Comparison of ENCODE assay signal across 7 mouse cellular contexts in the genomic region with DNA sequence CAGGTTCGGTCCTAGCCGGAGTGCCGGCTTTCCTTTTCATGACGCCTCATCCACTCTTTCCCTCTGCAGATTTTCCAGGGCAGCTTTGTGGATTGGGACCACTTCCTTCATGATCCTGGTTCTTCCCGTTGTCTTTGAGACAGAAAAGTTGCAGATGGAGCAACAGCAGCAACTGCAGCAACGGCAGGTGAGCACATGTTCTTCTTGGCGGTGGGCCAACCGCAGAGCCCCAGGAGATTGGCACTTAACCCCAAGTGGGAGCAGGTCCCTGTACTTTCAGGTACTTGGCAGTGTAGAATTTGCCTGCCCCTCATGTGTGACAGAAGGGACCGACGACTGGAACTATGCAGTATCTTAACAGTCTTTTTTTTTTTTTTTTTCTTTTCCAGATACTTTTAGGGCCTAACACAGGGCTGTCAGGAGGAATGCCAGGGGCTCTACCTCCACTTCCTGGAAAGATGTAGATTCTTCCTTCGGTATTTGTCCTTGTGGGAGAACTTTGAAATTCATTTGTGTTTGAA. TPM values are rescaled to one million over a fixed set of nuclear protein-coding genes. Genes with fewer than 3 reads are reported as not detected.
DNase-seq lines count a peak whose midpoint lies in the region; ATAC-seq and TF ChIP-seq lines count a peak whose summit lies in the region.
"Not testable (repeated sequence)": the region's sequence is repeated elsewhere in the genome, so short reads cannot be mapped to it uniquely, and the experiment has no call there.

No protein-coding gene starts in this region.

- not testable (repeated sequence) for H3K27ac ChIP-seq in bone marrow macrophage, adult 2 months (ENCODE audit: insufficient read depth, low read depth, low read length); forebrain, embryonic 12.5 days; heart, embryonic 16.5 days (ENCODE audit: low read length); limb, embryonic 14.5 days (replicated peaks; ENCODE audit: low read depth, low read length); macrophage; neural tube, embryonic 14.5 days (ENCODE audit: low read depth, low read length)

- peak overlapping the region; percentile 90 for H3K4me2 ChIP-seq in forebrain, embryonic 12.5 days
- H3K4me2 ChIP-seq in heart, embryonic 16.5 days (ENCODE audit: low read depth, low read length), result peak overlapping the region; percentile 71
- peak overlapping the region; percentile 57 for H3K4me2 ChIP-seq in limb, embryonic 14.5 days (replicated peaks; ENCODE audit: low read depth, low read length, severe bottlenecking)
- peak overlapping the region; percentile 59 for H3K4me2 ChIP-seq in neural tube, embryonic 14.5 days (ENCODE audit: low read depth, low read length)

- H3K36me3 ChIP-seq in forebrain, embryonic 12.5 days (replicated peaks), result peaks cover 58% of the 10 kb centered on the region
- peaks cover 36% of the 10 kb centered on the region for H3K36me3 ChIP-seq in heart, embryonic 16.5 days (ENCODE audit: control insufficient read depth, insufficient read depth)
- H3K36me3 ChIP-seq in limb, embryonic 14.5 days (ENCODE audit: control insufficient read depth, insufficient read depth, low read length), result peaks cover 52% of the 10 kb centered on the region
- H3K36me3 ChIP-seq in macrophage (ENCODE audit: inconsistent target), result peaks cover 39% of the 10 kb centered on the region
- peaks cover 33% of the 10 kb centered on the region for H3K36me3 ChIP-seq in neural tube, embryonic 14.5 days (ENCODE audit: control insufficient read depth, insufficient read depth, low read length)

- H3K4me1 ChIP-seq in bone marrow macrophage, adult 2 months (ENCODE audit: control insufficient read depth, insufficient read depth, low read length); forebrain, embryonic 12.5 days; limb, embryonic 14.5 days (ENCODE audit: control insufficient read depth, insufficient read depth, low read length); neural tube, embryonic 14.5 days (ENCODE audit: control insufficient read depth, insufficient read depth, low read length): not testable (repeated sequence)
- H3K4me1 ChIP-seq in heart, embryonic 16.5 days (ENCODE audit: control insufficient read depth, insufficient read depth, low read length), result peaks cover 13% of the 10 kb centered on the region

- H3K4me3 ChIP-seq in bone marrow macrophage, adult 2 months (ENCODE audit: insufficient read depth, low read length), result peak overlapping the region; percentile 92
- H3K4me3 ChIP-seq in forebrain, embryonic 12.5 days (replicated peaks), result peak overlapping the region; percentile 94
- peak overlapping the region; percentile 94 for H3K4me3 ChIP-seq in heart, embryonic 16.5 days (ENCODE audit: low read length)
- H3K4me3 ChIP-seq in limb, embryonic 14.5 days (replicated peaks; ENCODE audit: low read length), result peak overlapping the region; percentile 85
- H3K4me3 ChIP-seq in macrophage (ENCODE audit: inconsistent target), result peak overlapping the region; percentile 90; the same call in 1 of the 2 replicates
- H3K4me3 ChIP-seq in neural tube, embryonic 14.5 days (ENCODE audit: low read depth, low read length), result peak overlapping the region; percentile 79; the same call in 1 of the 2 replicates

- H3K27me3 ChIP-seq in forebrain, embryonic 12.5 days; heart, embryonic 16.5 days (ENCODE audit: control insufficient read depth, insufficient read depth, low read length); limb, embryonic 14.5 days (ENCODE audit: control insufficient read depth, insufficient read depth, low read length); neural tube, embryonic 14.5 days (ENCODE audit: control insufficient read depth, insufficient read depth, low read length): not testable (repeated sequence)

- not testable (repeated sequence) for TF ChIP-seq POLR2A in bone marrow macrophage, adult 2 months (IDR thresholded peaks at IDR 0.05; ENCODE audit: borderline replicate concordance, low read depth, low read length); limb, embryonic 14.5 days (IDR thresholded peaks at IDR 0.05; ENCODE audit: borderline replicate concordance, extremely low read depth, insufficient read depth, insufficient read length)

- not testable (repeated sequence) for H3K9ac ChIP-seq in forebrain, embryonic 12.5 days; heart, embryonic 16.5 days (ENCODE audit: low read length); neural tube, embryonic 14.5 days (replicated peaks; ENCODE audit: low read depth, low read length)
- 0 out of 2 replicates have a peak overlapping the region, but pooled peaks have one; percentile 80 for H3K9ac ChIP-seq in limb, embryonic 14.5 days (ENCODE audit: low read depth, low read length, severe bottlenecking)

- peaks cover 21% of the 10 kb centered on the region for H3K79me2 ChIP-seq in macrophage (ENCODE audit: inconsistent target)

- not testable (repeated sequence) for H3K9me3 ChIP-seq in forebrain, embryonic 12.5 days; heart, embryonic 16.5 days (replicated peaks; ENCODE audit: control insufficient read depth, low read length); limb, embryonic 14.5 days (ENCODE audit: control insufficient read depth, low read length); neural tube, embryonic 14.5 days (ENCODE audit: control insufficient read depth, low read length)

- ATAC-seq in forebrain, embryonic 12.5 days (ENCODE audit: low FRiP score); heart, embryonic 16.5 days (replicated peaks; ENCODE audit: extremely low read depth, insufficient read depth, low FRiP score); limb, embryonic 14.5 days (ENCODE audit: low FRiP score, low read depth); neural tube, embryonic 14.5 days (ENCODE audit: low read depth): not testable (repeated sequence)

- not testable (repeated sequence) for TF ChIP-seq CTCF in bone marrow macrophage, adult 2 months (IDR thresholded peaks at IDR 0.05; ENCODE audit: low read depth, low read length)

- 86% methylated on average over 11 of the region's 11 CpGs for WGBS in forebrain, embryonic 12.5 days
- 67% methylated on average over 11 of the region's 11 CpGs for WGBS in heart, embryonic 16.5 days
- 76% methylated on average over 11 of the region's 11 CpGs for WGBS in limb, embryonic 14.5 days
- WGBS in macrophage (ENCODE audit: missing documents), result 69% methylated on average over 10 of the region's 11 CpGs
- 86% methylated on average over 11 of the region's 11 CpGs for WGBS in neural tube, embryonic 14.5 days

- peak; percentile 32 for DNase-seq in kidney, adult 18-20 months
- not testable (repeated sequence) for DNase-seq in limb, embryonic 14.5 days (ENCODE audit: low spot score)

RNA-seq across cellular contexts. Expression of gene Tomm22, which starts 1.2 kb away (rescaled TPM):
- 129 and 135 TPM in 2 replicates for polyA plus RNA-seq in bone marrow macrophage, adult 2 months (2012; ENCODE audit: insufficient read depth, insufficient read length, missing spikeins)
- 266 and 274 TPM in 2 replicates for polyA plus RNA-seq in forebrain, embryonic 12.5 days (2016; fragmentation: Nextera tagmentation; extraction: Ambion mirVana)
- 245 and 258 TPM in 2 replicates for polyA plus RNA-seq in heart, embryonic 16.5 days (2015; fragmentation: Nextera tagmentation; extraction: Ambion mirVana)
- 112 and 117 TPM in 2 replicates for polyA plus RNA-seq in limb, embryonic 14.5 days (2012; rRNA removed)
- polyA plus RNA-seq in limb, embryonic 14.5 days (2014; fragmentation: Nextera tagmentation; extraction: Ambion mirVana), result 207 and 217 TPM in 2 replicates
- total RNA-seq in macrophage (2018; cell fraction: chromatin; rRNA removed), result 10 to 100 TPM in 20 of 26 experiments, 1 to 10 TPM in 6; 5.6 to 22.7 (median 14.4) TPM
- 100 to 1,000 TPM in 1 of 26 experiments, 10 to 100 TPM in 25; 77.3 to 100 (median 86.7) TPM for total RNA-seq in macrophage (2018; cell fraction: cytosol; rRNA removed)
- total RNA-seq in macrophage (2018; cell fraction: nucleus; rRNA removed), result 10 to 100 TPM; 13.5 to 72.1 (median 38.9) TPM
- polyA plus RNA-seq in macrophage (2018), result 71.6 to 131 TPM (median 97.1 TPM) in 3 replicates
- polyA plus RNA-seq in neural tube, embryonic 14.5 days (2014; fragmentation: Nextera tagmentation; extraction: Ambion mirVana), result 253 TPM in 2 replicates

RNA-seq across cellular contexts. Expression of gene Cby1, which starts 12.9 kb away (rescaled TPM):
- polyA plus RNA-seq in bone marrow macrophage, adult 2 months (2012; ENCODE audit: insufficient read depth, insufficient read length, missing spikeins), result 12.5 and 14.7 TPM in 2 replicates
- 89.3 and 90.6 TPM in 2 replicates for polyA plus RNA-seq in forebrain, embryonic 12.5 days (2016; fragmentation: Nextera tagmentation; extraction: Ambion mirVana)
- 59.5 and 59.8 TPM in 2 replicates for polyA plus RNA-seq in heart, embryonic 16.5 days (2015; fragmentation: Nextera tagmentation; extraction: Ambion mirVana)
- polyA plus RNA-seq in limb, embryonic 14.5 days (2012; rRNA removed), result 17.9 and 21.6 TPM in 2 replicates
- polyA plus RNA-seq in limb, embryonic 14.5 days (2014; fragmentation: Nextera tagmentation; extraction: Ambion mirVana), result 44.9 and 49.6 TPM in 2 replicates
- 1 to 10 TPM in 18 of 26 experiments, not detected in 8; 1.1 to 4.9 (median 2.0) TPM for total RNA-seq in macrophage (2018; cell fraction: chromatin; rRNA removed)
- total RNA-seq in macrophage (2018; cell fraction: cytosol; rRNA removed), result 10 to 100 TPM in 18 of 26 experiments, 1 to 10 TPM in 8; 6.7 to 17.0 (median 11.4) TPM
- total RNA-seq in macrophage (2018; cell fraction: nucleus; rRNA removed), result 1 to 10 TPM in 24 of 26 experiments, under 1 TPM in 2; 0.75 to 5.7 (median 3.2) TPM
- 11.0 to 24.8 TPM (median 14.4 TPM) in 3 replicates for polyA plus RNA-seq in macrophage (2018)
- 78.0 and 85.6 TPM in 2 replicates for polyA plus RNA-seq in neural tube, embryonic 14.5 days (2014; fragmentation: Nextera tagmentation; extraction: Ambion mirVana)

RNA-seq across cellular contexts. Expression of gene Fam227a, which starts 13.1 kb away (rescaled TPM):
- polyA plus RNA-seq in bone marrow macrophage, adult 2 months (2012; ENCODE audit: insufficient read depth, insufficient read length, missing spikeins), result 2.2 and 2.6 TPM in 2 replicates
- polyA plus RNA-seq in forebrain, embryonic 12.5 days (2016; fragmentation: Nextera tagmentation; extraction: Ambion mirVana), result 5.1 and 5.4 TPM in 2 replicates
- 0.75 and 1.1 TPM in 2 replicates for polyA plus RNA-seq in heart, embryonic 16.5 days (2015; fragmentation: Nextera tagmentation; extraction: Ambion mirVana)
- polyA plus RNA-seq in limb, embryonic 14.5 days (2012; rRNA removed), result 7.5 and 7.9 TPM in 2 replicates
- polyA plus RNA-seq in limb, embryonic 14.5 days (2014; fragmentation: Nextera tagmentation; extraction: Ambion mirVana), result 1.3 and 2.0 TPM in 2 replicates
- total RNA-seq in macrophage (2018; cell fraction: chromatin; rRNA removed), result 10 to 100 TPM in 8 of 26 experiments, 1 to 10 TPM in 17, under 1 TPM in 1; 0.90 to 18.2 (median 6.5) TPM
- under 1 TPM in 24 of 26 experiments, not detected in 2; 0.04 to 0.82 (median 0.24) TPM for total RNA-seq in macrophage (2018; cell fraction: cytosol; rRNA removed)
- 10 to 100 TPM in 2 of 26 experiments, 1 to 10 TPM in 19, under 1 TPM in 5; 0.29 to 11.5 (median 2.8) TPM for total RNA-seq in macrophage (2018; cell fraction: nucleus; rRNA removed)
- 0.34 to 1.0 TPM in 2 of 3 replicates, not detected in the other for polyA plus RNA-seq in macrophage (2018)
- 6.1 and 7.8 TPM in 2 replicates for polyA plus RNA-seq in neural tube, embryonic 14.5 days (2014; fragmentation: Nextera tagmentation; extraction: Ambion mirVana)

RNA-seq across cellular contexts. Expression of gene Josd1, which starts 15.8 kb away (rescaled TPM):
- polyA plus RNA-seq in bone marrow macrophage, adult 2 months (2012; ENCODE audit: insufficient read depth, insufficient read length, missing spikeins), result 20.2 and 21.0 TPM in 2 replicates
- 24.1 and 24.5 TPM in 2 replicates for polyA plus RNA-seq in forebrain, embryonic 12.5 days (2016; fragmentation: Nextera tagmentation; extraction: Ambion mirVana)
- 22.3 and 23.2 TPM in 2 replicates for polyA plus RNA-seq in heart, embryonic 16.5 days (2015; fragmentation: Nextera tagmentation; extraction: Ambion mirVana)
- 38.7 and 44.6 TPM in 2 replicates for polyA plus RNA-seq in limb, embryonic 14.5 days (2012; rRNA removed)
- 21.1 and 23.3 TPM in 2 replicates for polyA plus RNA-seq in limb, embryonic 14.5 days (2014; fragmentation: Nextera tagmentation; extraction: Ambion mirVana)
- total RNA-seq in macrophage (2018; cell fraction: chromatin; rRNA removed), result 10 to 100 TPM in 1 of 26 experiments, 1 to 10 TPM in 25; 1.7 to 10.0 (median 4.2) TPM
- 10 to 100 TPM; 12.9 to 25.9 (median 17.1) TPM for total RNA-seq in macrophage (2018; cell fraction: cytosol; rRNA removed)
- total RNA-seq in macrophage (2018; cell fraction: nucleus; rRNA removed), result 10 to 100 TPM in 16 of 26 experiments, 1 to 10 TPM in 10; 5.7 to 18.4 (median 10.6) TPM
- 13.3 to 18.4 TPM (median 16.8 TPM) in 3 replicates for polyA plus RNA-seq in macrophage (2018)
- 16.0 and 18.3 TPM in 2 replicates for polyA plus RNA-seq in neural tube, embryonic 14.5 days (2014; fragmentation: Nextera tagmentation; extraction: Ambion mirVana)

RNA-seq across cellular contexts. Expression of gene Gtpbp1, which starts 18.8 kb away (rescaled TPM):
- 27.1 and 32.7 TPM in 2 replicates for polyA plus RNA-seq in bone marrow macrophage, adult 2 months (2012; ENCODE audit: insufficient read depth, insufficient read length, missing spikeins)
- 51.5 and 55.7 TPM in 2 replicates for polyA plus RNA-seq in forebrain, embryonic 12.5 days (2016; fragmentation: Nextera tagmentation; extraction: Ambion mirVana)
- 29.4 and 30.3 TPM in 2 replicates for polyA plus RNA-seq in heart, embryonic 16.5 days (2015; fragmentation: Nextera tagmentation; extraction: Ambion mirVana)
- 39.6 and 43.9 TPM in 2 replicates for polyA plus RNA-seq in limb, embryonic 14.5 days (2012; rRNA removed)
- polyA plus RNA-seq in limb, embryonic 14.5 days (2014; fragmentation: Nextera tagmentation; extraction: Ambion mirVana), result 32.6 and 36.8 TPM in 2 replicates
- 10 to 100 TPM in 24 of 26 experiments, 1 to 10 TPM in 2; 8.8 to 74.7 (median 34.9) TPM for total RNA-seq in macrophage (2018; cell fraction: chromatin; rRNA removed)
- total RNA-seq in macrophage (2018; cell fraction: cytosol; rRNA removed), result 10 to 100 TPM; 13.8 to 28.6 (median 20.0) TPM
- total RNA-seq in macrophage (2018; cell fraction: nucleus; rRNA removed), result 10 to 100 TPM; 11.7 to 42.6 (median 29.4) TPM
- polyA plus RNA-seq in macrophage (2018), result 18.0 to 29.2 TPM (median 22.4 TPM) in 3 replicates
- polyA plus RNA-seq in neural tube, embryonic 14.5 days (2014; fragmentation: Nextera tagmentation; extraction: Ambion mirVana), result 37.5 and 41.2 TPM in 2 replicates
